Mouse (Mus musculus) myocyte (in vitro differentiated cells): ENCODE data around the gene Srrm4. TPM values are rescaled to one million over a fixed set of nuclear protein-coding genes. Genes with fewer than 3 reads are reported as not detected.

ENCODE experiments used
- H3K27me3 ChIP-seq: one replicate; pipeline ENCODE4 v1.6.1; 2011; ENCODE audit not compliant: control insufficient read depth, insufficient read depth, insufficient read length
- H3K36me3 ChIP-seq: one replicate; pipeline ENCODE4 v1.6.1; 2011; ENCODE audit not compliant: control insufficient read depth, insufficient read depth
- H3K4me2 ChIP-seq: one replicate; pipeline ENCODE4 v1.6.1; 2011; ENCODE audit warnings: low read depth, control low read depth
- H3K4me3 ChIP-seq: one replicate; pipeline ENCODE4 v1.5.1; 2011; ENCODE audit warnings: mild to moderate bottlenecking, control low read depth, moderate library complexity
- H3K79me2 ChIP-seq: one replicate; pipeline ENCODE4 v1.6.1; 2011; ENCODE audit not compliant: control insufficient read depth, insufficient read depth
- H3ac ChIP-seq: one replicate; pipeline ENCODE4 v1.6.1; 2011; ENCODE audit not compliant: control insufficient read depth, insufficient read length
- CEBPB ChIP-seq: IDR thresholded peaks from 2 replicates; pipeline ENCODE4 v1.6.1; 2011; ENCODE audit warnings: mild to moderate bottlenecking, moderate library complexity; ENCODE audit not compliant: poor library complexity, insufficient read depth, severe bottlenecking
- E2F4 ChIP-seq: IDR thresholded peaks from one replicate; pipeline ENCODE4 v1.6.1; 2011; ENCODE audit warnings: mild to moderate bottlenecking, control low read depth, moderate library complexity; ENCODE audit not compliant: insufficient read depth
- MAX ChIP-seq: IDR thresholded peaks from one replicate; pipeline ENCODE4 v1.6.1; 2011; ENCODE audit warnings: low read depth, mild to moderate bottlenecking, control low read depth
- MYOD1 ChIP-seq, 3 experiments: IDR thresholded peaks; one replicate each; pipeline ENCODE4 v1.6.1; 2011; ENCODE audit warnings: control low read depth in 2 of 3, low read depth in 2 of 3, mild to moderate bottlenecking in 2 of 3, moderate library complexity in 1 of 3; ENCODE audit not compliant: insufficient read length in 2 of 3, control insufficient read depth in 1 of 3
- MYOG ChIP-seq, 3 experiments: IDR thresholded peaks; one replicate each; pipeline ENCODE4 v1.6.1; 2011; ENCODE audit warnings: control low read depth in 2 of 3, low read depth in 2 of 3, mild to moderate bottlenecking in 2 of 3; ENCODE audit not compliant: insufficient read length in 2 of 3, control insufficient read depth in 1 of 3, insufficient read depth in 1 of 3
- POLR2A ChIP-seq: IDR thresholded peaks from one replicate; pipeline ENCODE4 v1.6.1; 2011; ENCODE audit warnings: low read depth, mild to moderate bottlenecking, control low read depth, moderate library complexity; ENCODE audit not compliant: insufficient read length
- POLR2AphosphoS2 ChIP-seq: IDR thresholded peaks from one replicate; pipeline ENCODE4 v1.6.1; 2011; ENCODE audit warnings: low read depth, control low read depth; ENCODE audit not compliant: insufficient read length
- REST ChIP-seq: IDR thresholded peaks from one replicate; pipeline ENCODE4 v1.6.1; 2011; ENCODE audit warnings: mild to moderate bottlenecking, control low read depth, moderate library complexity; ENCODE audit not compliant: insufficient read depth, insufficient read length
- SRF ChIP-seq: IDR thresholded peaks from one replicate; pipeline ENCODE4 v1.6.1; 2011; ENCODE audit warnings: low read depth; ENCODE audit not compliant: control insufficient read depth, insufficient read length
- TCF12 ChIP-seq: IDR thresholded peaks from one replicate; pipeline ENCODE4 v1.6.1; 2011; ENCODE audit warnings: mild to moderate bottlenecking, control low read depth; ENCODE audit not compliant: poor library complexity, insufficient read depth, severe bottlenecking
- TCF3 ChIP-seq: IDR thresholded peaks from one replicate; pipeline ENCODE4 v1.6.1; 2011; ENCODE audit warnings: low read depth, control low read depth; ENCODE audit not compliant: insufficient read length
- USF1 ChIP-seq: IDR thresholded peaks from one replicate; pipeline ENCODE4 v1.6.1; 2011; ENCODE audit warnings: low read depth, mild to moderate bottlenecking, control low read depth, moderate library complexity
- polyA plus RNA-seq: library from polyadenylated mRNA; unstranded; fragments of >200 nt; fragmentation: generic; extraction: Trizol; gene quantifications from one replicate; pipeline ENCODE4 v1.2.1, GENCODE M21; 2012; ENCODE audit warnings: missing spikeins

Gene Srrm4
- polyA plus RNA-seq, 1 experiment: 0.12 TPM

DNA sequence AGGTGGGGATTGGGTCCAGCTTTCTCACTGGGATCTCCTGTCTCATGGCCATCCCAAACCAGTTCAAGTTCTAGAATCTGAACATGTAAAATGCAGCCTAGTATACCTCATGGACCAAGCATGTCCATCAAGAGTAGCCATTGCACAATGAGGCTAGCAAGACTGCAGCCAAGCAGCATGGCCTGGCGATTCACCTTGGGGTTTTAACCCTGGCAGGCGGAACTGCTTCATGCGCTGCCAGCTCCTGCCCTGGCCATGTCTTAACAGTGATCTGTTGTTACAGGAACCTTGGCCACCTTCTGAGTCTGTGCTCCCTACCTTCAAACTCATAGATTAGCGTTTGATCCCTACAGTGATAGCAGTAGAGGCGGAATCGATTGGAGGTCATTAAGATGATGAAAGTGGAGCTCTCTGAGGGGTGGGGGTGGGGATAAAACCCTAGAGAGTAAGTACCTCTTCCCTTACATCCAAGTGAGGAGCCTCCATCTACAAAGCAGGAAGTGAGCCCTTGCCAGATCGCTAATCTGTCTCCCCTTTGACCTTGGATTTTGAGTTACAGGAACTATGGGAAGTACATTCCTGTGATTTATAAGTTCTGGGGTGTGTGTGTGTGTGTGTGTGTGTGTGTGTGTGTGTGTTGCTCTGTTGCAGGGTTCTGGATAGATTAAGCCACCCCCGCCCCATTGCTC, 191.4 kb downstream of the Srrm4 start:
- no peak overlapping the region for H3ac ChIP-seq
- H3K4me3 ChIP-seq: no peak overlapping the region
- H3K4me2 ChIP-seq: no peak overlapping the region
- no peaks in the 10 kb centered on the region for H3K27me3 ChIP-seq
- TF ChIP-seq CEBPB (no peak), TCF12 (no peak), REST (no peak), SRF (no peak), MYOD1 (IDR thresholded peaks at IDR 0.05; ENCODE audit: control insufficient read depth in 1 of 3, insufficient read length in 2 of 3, low read depth in 2 of 3) (no peak), E2F4 (no peak), MAX (no peak), POLR2AphosphoS2 (no peak), TCF3 (no peak), POLR2A (no peak), USF1 (no peak), MYOG (IDR thresholded peaks at IDR 0.05; ENCODE audit: control insufficient read depth in 1 of 3, insufficient read depth in 1 of 3, insufficient read length in 2 of 3, low read depth in 2 of 3) (no peak)
- no peaks in the 10 kb centered on the region for H3K79me2 ChIP-seq
- H3K36me3 ChIP-seq: no peaks in the 10 kb centered on the region

DNA sequence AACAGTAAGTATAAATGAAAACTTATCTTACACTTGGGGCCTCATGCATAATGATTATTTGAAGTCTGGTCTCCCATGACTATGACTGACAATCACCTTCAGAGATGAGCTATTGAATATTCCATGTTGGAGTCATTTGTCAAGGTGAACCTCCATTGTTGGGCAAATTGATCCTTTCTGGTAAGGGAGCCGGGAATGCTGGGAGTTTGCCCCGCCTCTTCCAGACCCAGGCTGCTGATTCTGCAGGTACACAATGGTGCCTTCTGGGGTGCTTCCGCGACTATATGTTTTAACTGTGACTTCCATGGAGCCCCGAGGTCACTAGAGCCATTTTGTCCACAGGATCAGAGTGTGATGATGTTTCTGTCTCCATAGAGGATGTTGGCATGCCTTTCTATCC, 195.5 kb downstream of the Srrm4 start:
- H3K4me2 ChIP-seq: no peak overlapping the region
- TF ChIP-seq TCF3: no peak
- no peak for TF ChIP-seq TCF12
- TF ChIP-seq MAX: no peak
- TF ChIP-seq MYOG (IDR thresholded peaks at IDR 0.05; ENCODE audit: control insufficient read depth in 1 of 3, insufficient read depth in 1 of 3, insufficient read length in 2 of 3, low read depth in 2 of 3): no peak
- TF ChIP-seq E2F4: no peak
- TF ChIP-seq REST: no peak
- TF ChIP-seq POLR2AphosphoS2: no peak
- TF ChIP-seq POLR2A: no peak
- TF ChIP-seq SRF: no peak
- TF ChIP-seq CEBPB: no peak
- no peak for TF ChIP-seq USF1
- no peak for TF ChIP-seq MYOD1 (IDR thresholded peaks at IDR 0.05; ENCODE audit: control insufficient read depth in 1 of 3, insufficient read length in 2 of 3, low read depth in 2 of 3)
- H3K27me3 ChIP-seq: no peaks in the 10 kb centered on the region
- no peaks in the 10 kb centered on the region for H3K79me2 ChIP-seq
- H3K4me3 ChIP-seq: no peak overlapping the region
- H3K36me3 ChIP-seq: no peaks in the 10 kb centered on the region
- no peak overlapping the region for H3ac ChIP-seq

GRCm38 (mm10) chr5:116392603-116393002, 199.0 kb downstream of the Srrm4 start:
- Histone ChIP-seq H3K27me3 (no peaks in the 10 kb centered on the region), H3K36me3 (no peaks in the 10 kb centered on the region), H3K4me2 (no peak overlapping the region), H3ac (no peak overlapping the region), H3K79me2 (no peaks in the 10 kb centered on the region), H3K4me3 (no peak overlapping the region)
- no peak for TF ChIP-seq REST
- no peak for TF ChIP-seq MAX
- TF ChIP-seq CEBPB: no peak
- no peak for TF ChIP-seq SRF
- no peak for TF ChIP-seq MYOD1 (IDR thresholded peaks at IDR 0.05; ENCODE audit: control insufficient read depth in 1 of 3, insufficient read length in 2 of 3, low read depth in 2 of 3)
- TF ChIP-seq TCF12: no peak
- TF ChIP-seq MYOG (IDR thresholded peaks at IDR 0.05; ENCODE audit: control insufficient read depth in 1 of 3, insufficient read depth in 1 of 3, insufficient read length in 2 of 3, low read depth in 2 of 3): no peak
- TF ChIP-seq POLR2A: no peak

DNA sequence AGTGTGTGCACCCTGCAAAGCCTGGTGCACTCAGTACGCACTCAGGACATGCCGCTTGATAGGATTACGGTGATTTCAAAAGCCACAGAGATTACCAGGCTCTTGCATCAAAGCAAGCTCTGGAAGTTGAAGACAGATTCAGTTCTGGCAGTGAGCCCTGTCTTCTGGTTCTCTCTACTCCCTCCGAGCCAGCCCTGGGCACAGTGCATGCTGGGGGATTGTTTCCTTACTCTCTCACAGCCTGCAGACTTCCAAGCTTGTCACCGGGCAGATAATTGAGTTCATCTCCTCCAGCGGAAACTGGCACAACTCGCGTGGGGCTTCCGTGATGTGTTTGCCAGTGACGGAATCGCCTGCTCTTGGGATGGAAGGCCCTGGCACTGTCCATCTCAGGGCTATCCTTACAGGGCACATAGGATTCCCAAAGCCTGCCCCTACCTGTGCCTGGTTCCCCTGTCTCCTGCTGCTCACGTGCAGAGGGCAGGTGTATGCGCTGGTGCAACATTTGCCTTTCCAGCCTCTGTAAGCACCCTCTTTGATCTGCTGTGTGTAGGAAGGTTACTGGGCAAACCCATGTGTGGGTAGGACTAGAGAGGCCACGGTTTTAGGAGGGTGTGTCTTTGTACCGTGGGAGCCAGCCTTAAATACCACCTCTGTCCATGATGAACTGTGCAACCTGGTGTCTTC, 201.6 kb downstream of the Srrm4 start:
- no peaks in the 10 kb centered on the region for H3K79me2 ChIP-seq
- H3K36me3 ChIP-seq: no peaks in the 10 kb centered on the region
- H3ac ChIP-seq: no peak overlapping the region
- no peaks in the 10 kb centered on the region for H3K27me3 ChIP-seq
- TF ChIP-seq CEBPB (no peak), SRF (no peak), POLR2AphosphoS2 (no peak), TCF12 (no peak), POLR2A (no peak), MYOD1 (IDR thresholded peaks at IDR 0.05; ENCODE audit: control insufficient read depth in 1 of 3, insufficient read length in 2 of 3, low read depth in 2 of 3) (no peak), REST (no peak), USF1 (no peak), TCF3 (no peak), MYOG (IDR thresholded peaks at IDR 0.05; ENCODE audit: control insufficient read depth in 1 of 3, insufficient read depth in 1 of 3, insufficient read length in 2 of 3, low read depth in 2 of 3) (no peak), E2F4 (no peak), MAX (no peak)
- H3K4me2 ChIP-seq: no peak overlapping the region
- H3K4me3 ChIP-seq: no peak overlapping the region
